Mouse (Mus musculus) gastrocnemius, postnatal 14 days (tissue): ENCODE results near the gene Clic6. TPM values are rescaled to one million over a fixed set of nuclear protein-coding genes. Genes with fewer than 3 reads are reported as not detected.
"Not testable (repeated sequence)": the region's sequence is repeated elsewhere in the genome, so short reads cannot be mapped to it uniquely, and the experiment has no call there.

Experiments used
- DNase-seq: peaks from one replicate; pipeline ENCODE4 v3.0.0; 2021; ENCODE audit warnings: mixed read lengths
- intact Hi-C: fragments of 180-260 bp; cut with DNase I; formaldehyde crosslinking; loops from one replicate; pipeline ENCODE4 v1.15.1; 2025; ENCODE audit warnings: low total_unique reads
- total RNA-seq, 2 experiments: library from RNA; stranded (reverse); gene quantifications; 2 replicates each; pipeline ENCODE4 v1.2.3; 2021

The Clic6 gene
- total RNA-seq, 2 experiments from 2014 or later: 0.08 TPM; not detected in 1

DNA sequence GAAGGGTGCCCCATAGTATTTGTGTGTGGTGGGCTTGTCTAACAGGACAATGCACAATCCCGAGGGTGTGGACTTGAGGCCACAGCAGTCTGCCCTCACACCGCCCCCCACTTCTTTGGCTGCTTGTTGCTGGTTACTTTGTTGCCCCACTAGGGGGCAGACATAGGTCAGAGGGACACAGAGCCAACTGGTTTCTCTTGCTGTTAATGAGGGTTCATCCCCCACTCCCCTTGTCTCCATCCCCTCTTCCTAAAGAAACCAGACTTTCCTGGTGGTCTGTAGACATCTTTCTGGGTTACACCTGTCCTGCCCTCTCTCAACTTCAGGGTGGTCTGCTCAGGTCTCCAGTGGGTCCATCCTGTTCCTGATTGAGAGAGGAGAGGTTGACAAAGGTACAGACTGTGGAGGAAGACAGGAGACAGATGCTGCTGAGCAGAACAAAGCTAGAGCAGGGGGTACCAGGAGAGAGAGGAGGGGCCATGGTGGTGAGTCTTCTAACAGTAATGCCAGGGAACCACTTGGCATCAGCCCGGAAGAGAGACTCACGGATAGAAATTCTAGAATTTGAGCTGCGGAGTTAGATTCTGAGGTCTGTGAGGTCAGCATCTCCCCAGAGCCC, 26.3 kb downstream of the Clic6 start:
- intact Hi-C loops: loop anchor here (10.0 kb wide), 1 partner anchor 1033 kb away; no protein-coding TSS in a partner anchor

GRCm38 (mm10) chr16:92514896-92515295, 29.4 kb downstream of the Clic6 start:
- not testable (repeated sequence) for DNase-seq

More for the DNA sequence above, 26.3 kb downstream of the Clic6 start:
- no peak for DNase-seq

DNA sequence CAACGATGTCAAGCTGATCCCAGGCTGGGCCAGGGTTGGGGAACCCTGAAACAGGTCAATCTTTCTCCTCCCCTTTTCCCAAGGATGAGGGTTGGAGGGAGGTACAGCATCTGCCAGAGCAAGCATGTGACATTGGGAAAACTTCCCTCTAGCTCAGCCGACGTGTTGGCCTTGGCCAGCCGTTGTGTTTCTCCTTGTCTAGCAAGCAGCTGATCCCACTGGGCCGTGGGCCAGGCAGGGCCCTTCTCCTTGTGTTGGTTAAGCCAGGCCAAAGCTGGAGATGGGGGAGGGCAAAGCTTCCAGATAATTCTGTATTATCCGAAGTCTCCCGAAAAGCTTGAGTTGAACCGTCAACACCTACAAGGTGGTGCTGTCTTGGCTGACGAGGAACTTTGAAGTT, 30.6 kb downstream of the Clic6 start:
- peak; percentile 33 for DNase-seq
- intact Hi-C loops: loop anchor here (10.0 kb wide), 1 partner anchor 1029 kb away; no protein-coding TSS in a partner anchor

More at GRCm38 (mm10) chr16:92514896-92515295, 29.4 kb downstream of the Clic6 start:
- intact Hi-C loops: loop anchor here (10.0 kb wide), 1 partner anchor 1030 kb away; no protein-coding TSS in a partner anchor

- DNase-seq: no peak
- intact Hi-C loops: loop anchor here (10.0 kb wide), 1 partner anchor 1026 kb away; no protein-coding TSS in a partner anchor
These were observed 33.2 kb downstream of the Clic6 start for GRCm38 (mm10) chr16:92518718-92519117.

GRCm38 (mm10) chr16:92519820-92520492, 34.4 kb downstream of the Clic6 start:
- intact Hi-C loops: loop anchor here (10.0 kb wide), 1 partner anchor 1025 kb away; no protein-coding TSS in a partner anchor
- DNase-seq: no peak

DNA sequence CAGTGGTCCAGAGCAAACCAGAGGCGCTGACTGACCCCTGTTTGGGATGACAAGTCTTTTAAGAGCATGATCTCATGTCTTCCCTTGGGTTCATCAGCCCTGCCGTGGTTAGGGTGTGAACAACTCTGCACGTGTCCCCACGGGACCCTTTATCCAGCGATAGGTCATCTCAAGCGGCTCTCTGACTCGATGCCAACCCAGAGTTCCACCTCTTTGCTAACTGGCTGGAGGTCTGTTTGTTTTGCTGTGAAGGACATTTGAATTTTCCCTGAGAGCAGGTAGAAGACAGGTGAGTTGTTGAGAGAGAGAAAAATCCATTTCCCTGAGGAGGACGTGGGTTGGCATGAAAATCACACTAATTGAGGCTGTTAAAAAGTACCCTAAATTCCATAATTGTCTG, 37.8 kb downstream of the Clic6 start:
- intact Hi-C loops: no loop called here

DNA sequence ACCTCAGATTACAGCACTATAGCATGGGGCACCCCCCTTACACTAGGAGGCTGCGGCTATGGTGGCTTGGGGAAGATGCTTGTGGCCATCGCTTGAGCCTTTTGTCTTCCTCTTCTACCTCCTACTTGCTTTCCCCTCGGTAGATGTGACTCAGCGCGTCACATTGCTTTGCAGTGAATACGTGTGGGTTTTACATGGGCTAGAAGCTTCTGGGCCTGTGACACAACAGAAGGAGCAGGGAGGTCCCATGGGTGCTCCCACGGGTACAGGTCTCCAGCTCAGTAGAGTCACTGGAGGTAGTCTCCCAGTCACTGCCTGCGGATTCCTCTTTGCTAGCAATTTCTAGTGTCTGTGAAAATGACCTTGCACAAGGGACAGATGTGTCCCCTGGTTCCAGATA, 39.1 kb downstream of the Clic6 start:
- intact Hi-C loops: no loop called here
- DNase-seq: no peak

More for the DNA sequence above, 37.8 kb downstream of the Clic6 start:
- DNase-seq: no peak

DNA sequence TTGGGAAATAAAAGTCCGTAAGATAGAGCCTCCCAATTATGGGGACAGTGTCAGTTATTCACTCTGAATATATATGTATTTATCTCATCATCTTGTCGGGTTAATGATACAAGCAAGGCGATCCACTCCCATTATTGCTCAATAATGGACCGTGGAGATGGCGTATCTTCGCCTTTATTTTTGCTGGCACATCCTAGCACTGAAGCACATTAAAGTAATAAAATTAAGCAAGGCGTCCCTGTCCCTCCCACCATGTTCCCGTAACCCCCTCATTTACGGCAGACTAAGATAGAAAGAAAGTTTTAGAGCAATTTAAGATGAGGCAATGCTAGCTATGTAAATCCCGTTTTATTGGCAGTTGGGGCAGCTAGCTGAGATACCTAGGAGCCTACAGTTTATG, 40.4 kb downstream of the Clic6 start:
- intact Hi-C loops: no loop called here
- no peak for DNase-seq

- no peak for DNase-seq
- intact Hi-C loops: no loop called here
These were observed 49.7 kb downstream of the Clic6 start for GRCm38 (mm10) chr16:92535258-92535657.

GRCm38 (mm10) chr16:92538356-92538755, 52.8 kb downstream of the Clic6 start:
- no peak for DNase-seq
- intact Hi-C loops: no loop called here

DNA sequence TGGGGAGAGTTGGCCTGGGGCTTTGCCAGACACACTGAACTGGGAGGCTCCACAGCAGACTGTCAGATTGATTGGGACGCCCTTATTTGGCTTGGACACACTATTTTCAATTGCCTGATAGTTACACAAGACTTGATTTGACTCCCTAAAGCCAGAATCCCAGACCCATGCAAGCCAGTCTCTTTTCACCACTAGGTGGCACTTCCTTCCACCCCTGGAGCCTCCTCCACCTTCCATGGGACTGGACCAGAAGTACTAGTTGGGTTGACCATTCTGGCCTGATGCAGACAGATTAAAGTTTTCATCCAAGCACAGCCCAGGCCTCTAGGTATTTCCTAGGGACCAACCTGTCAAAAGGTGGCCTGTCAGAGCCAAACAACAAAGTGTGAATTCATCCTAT, 58.7 kb downstream of the Clic6 start:
- intact Hi-C loops: loop anchor here (10.0 kb wide), 1 partner anchor 751 kb away; no protein-coding TSS in a partner anchor
- DNase-seq: peak; percentile 20

GRCm38 (mm10) chr16:92548651-92549050, 63.1 kb downstream of the Clic6 start:
- DNase-seq: no peak
- intact Hi-C loops: loop anchor here (10.0 kb wide), 1 partner anchor 746 kb away; no protein-coding TSS in a partner anchor

- intact Hi-C loops: loop anchor here (10.0 kb wide), 1 partner anchor 903 kb away; no protein-coding TSS in a partner anchor
- DNase-seq: no peak
These were observed 66.0 kb downstream of the Clic6 start for GRCm38 (mm10) chr16:92551266-92552105.

DNA sequence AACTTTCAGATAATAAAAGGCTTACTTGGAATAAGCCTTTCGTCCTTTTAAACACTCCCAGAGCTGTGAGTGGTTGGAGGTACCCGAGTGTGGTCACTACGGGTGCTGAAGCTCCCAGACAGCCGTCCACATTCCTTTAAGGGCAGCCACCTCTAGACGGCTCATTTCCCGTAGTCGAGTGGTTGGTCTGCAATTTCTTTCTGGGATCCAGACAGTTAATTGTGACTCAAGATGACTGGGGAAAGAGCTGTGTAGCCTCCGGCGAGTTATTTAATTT, 66.5 kb downstream of the Clic6 start:
- intact Hi-C loops: loop anchor here (10.0 kb wide), 1 partner anchor 903 kb away; no protein-coding TSS in a partner anchor
- DNase-seq: no peak

- intact Hi-C loops: loop anchor here (10.0 kb wide), 1 partner anchor 902 kb away; no protein-coding TSS in a partner anchor
- DNase-seq: no peak
These were observed 67.3 kb downstream of the Clic6 start for GRCm38 (mm10) chr16:92552858-92553257.

DNA sequence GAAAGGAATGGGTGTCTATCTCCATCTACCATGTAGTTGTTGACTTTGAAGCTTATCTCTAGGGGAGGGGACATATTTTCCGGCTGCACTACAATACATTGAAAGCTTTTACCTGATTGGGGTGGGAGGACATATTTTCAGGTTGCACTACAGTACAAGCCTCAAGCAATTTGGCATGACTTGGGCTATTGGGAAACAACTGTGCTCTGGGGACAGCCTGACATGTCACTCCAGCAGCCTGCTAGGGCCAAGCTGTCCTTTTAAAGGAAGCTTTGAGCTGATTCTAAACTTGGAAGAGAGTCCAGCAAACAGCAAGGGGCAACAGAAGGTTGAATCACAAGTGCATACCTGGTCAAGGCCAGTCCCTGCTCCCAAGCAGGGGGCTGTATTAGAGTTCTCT, 69.5 kb downstream of the Clic6 start:
- intact Hi-C loops: loop anchor here (10.0 kb wide), 1 partner anchor 900 kb away; no protein-coding TSS in a partner anchor
- DNase-seq: no peak

GRCm38 (mm10) chr16:92565291-92565690, 79.8 kb downstream of the Clic6 start:
- DNase-seq: no peak
- intact Hi-C loops: loop anchor here (10.0 kb wide), 1 partner anchor 430 kb away; no protein-coding TSS in a partner anchor

DNA sequence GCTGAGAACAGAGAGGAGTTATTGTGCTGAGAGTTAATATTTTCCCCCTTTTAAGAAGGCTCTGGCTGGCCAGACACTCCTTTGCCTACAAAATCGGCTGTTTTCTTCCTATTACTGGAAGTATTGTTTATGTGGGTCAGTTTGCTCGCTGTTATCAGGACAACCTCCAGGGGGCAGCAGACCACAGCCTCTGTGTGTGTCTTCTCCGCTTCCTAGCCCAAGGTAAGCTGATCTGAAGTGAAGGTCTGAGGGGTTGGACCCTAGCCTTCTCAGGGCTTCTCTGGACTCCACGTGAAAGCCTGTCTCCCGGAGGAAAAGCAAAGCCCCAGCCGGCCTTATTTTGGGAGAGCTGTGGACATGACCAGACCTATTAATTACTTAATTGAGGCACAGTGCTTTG, 80.2 kb downstream of the Clic6 start:
- peak; percentile 79 for DNase-seq
- intact Hi-C loops: loop anchor here (10.0 kb wide), 1 partner anchor 429 kb away; no protein-coding TSS in a partner anchor

- DNase-seq: no peak
- intact Hi-C loops: loop anchor here (10.0 kb wide), 1 partner anchor 429 kb away; no protein-coding TSS in a partner anchor
These were observed 80.6 kb downstream of the Clic6 start for GRCm38 (mm10) chr16:92566146-92566545.

- DNase-seq: no peak
- intact Hi-C loops: no loop called here
These were observed 85.7 kb downstream of the Clic6 start for GRCm38 (mm10) chr16:92571246-92571645.
